Mouse (Mus musculus): ENCODE measurements around the gene Aaas.
A peak's percentile ranks its signal among the peaks of the same experiment; 100 is the strongest.

DNA sequence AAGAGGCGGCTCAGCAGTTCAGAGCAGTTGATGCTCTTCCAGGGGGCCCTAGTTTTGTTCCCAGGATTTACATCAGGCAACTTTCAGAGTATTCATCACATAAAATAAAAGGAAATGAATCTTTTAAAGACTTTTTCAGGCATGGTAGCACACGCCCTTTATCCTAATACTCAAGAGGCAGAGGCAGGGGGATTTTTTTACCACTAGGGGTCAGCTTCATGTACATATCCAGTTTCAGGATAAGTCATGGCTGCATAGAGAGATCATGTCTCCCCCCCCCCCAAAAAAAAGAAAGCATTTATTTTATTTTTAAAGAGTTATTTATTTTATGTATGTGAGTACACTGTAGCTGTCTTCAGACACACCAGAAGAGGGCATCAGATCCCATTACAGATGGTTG lies 3.4 kb upstream of the Aaas start:
- TF ChIP-seq POLR2A (IDR thresholded peaks at IDR 0.05; ENCODE audit: insufficient read depth, low read depth, low read length) (no peak), CTCF (IDR thresholded peaks at IDR 0.05) (0 out of 2 replicates have a peak, but pooled peaks have one; percentile 15), EP300 (IDR thresholded peaks at IDR 0.05; ENCODE audit: insufficient read depth, low read depth, low read length) (no peak)
